Mouse (Mus musculus): ENCODE data around the gene Htr6. TPM values are rescaled to one million over a fixed set of nuclear protein-coding genes. Genes with fewer than 3 reads are reported as not detected.

Gene Htr6
- polyA plus RNA-seq, 1 experiment from 2014 or later: 0.56 TPM

- no peak overlapping the region for H3K27ac ChIP-seq (replicated peaks; ENCODE audit: low read depth, low read length)
- 39% methylated on average over 9 of the region's 9 CpGs for whole genome bisulfite sequencing
- DNase-seq (ENCODE audit: low spot score) (no peak), ATAC-seq (replicated peaks; ENCODE audit: insufficient number of reproducible peaks, low FRiP score, low TSS enrichment, low read depth) (no peak)
- H3K36me3 ChIP-seq (replicated peaks; ENCODE audit: control insufficient read depth, insufficient read depth, low read depth, low read length): no peaks in the 10 kb centered on the region
- no peaks in the 10 kb centered on the region for H3K4me1 ChIP-seq (ENCODE audit: control insufficient read depth, insufficient read depth, low read length)
- H3K4me3 ChIP-seq (ENCODE audit: low read depth, low read length): no peak overlapping the region
- H3K4me2 ChIP-seq (ENCODE audit: low read depth, low read length): no peak overlapping the region
- H3K9me3 ChIP-seq (replicated peaks; ENCODE audit: control insufficient read depth, low read length): no peaks in the 10 kb centered on the region
- H3K27me3 ChIP-seq (ENCODE audit: control insufficient read depth, insufficient read depth, low read length): no peaks in the 10 kb centered on the region
- no peak overlapping the region for H3K9ac ChIP-seq (replicated peaks; ENCODE audit: low read length)
Observed at GRCm38 (mm10) chr4:139054300-139054923, 21.0 kb downstream of the Htr6 start.

- H3K9ac ChIP-seq (replicated peaks; ENCODE audit: low read length): no peak overlapping the region
- no peaks in the 10 kb centered on the region for H3K9me3 ChIP-seq (replicated peaks; ENCODE audit: control insufficient read depth, low read length)
- no peaks in the 10 kb centered on the region for H3K36me3 ChIP-seq (replicated peaks; ENCODE audit: control insufficient read depth, insufficient read depth, low read depth, low read length)
- H3K27ac ChIP-seq (replicated peaks; ENCODE audit: low read depth, low read length): no peak overlapping the region
- no peak for ATAC-seq (replicated peaks; ENCODE audit: insufficient number of reproducible peaks, low FRiP score, low TSS enrichment, low read depth)
- WGBS: 56% methylated on average over 5 of the region's 5 CpGs
- H3K4me1 ChIP-seq (ENCODE audit: control insufficient read depth, insufficient read depth, low read length): no peaks in the 10 kb centered on the region
- DNase-seq (ENCODE audit: low spot score): no peak
- no peaks in the 10 kb centered on the region for H3K27me3 ChIP-seq (ENCODE audit: control insufficient read depth, insufficient read depth, low read length)
- no peak overlapping the region for H3K4me3 ChIP-seq (ENCODE audit: low read depth, low read length)
- H3K4me2 ChIP-seq (ENCODE audit: low read depth, low read length): no peak overlapping the region
Observed at GRCm38 (mm10) chr4:139053391-139053790, 22.0 kb downstream of the Htr6 start.

GRCm38 (mm10) chr4:139052796-139053195 is 22.6 kb downstream of the Htr6 start:
- no peaks in the 10 kb centered on the region for H3K36me3 ChIP-seq (replicated peaks; ENCODE audit: control insufficient read depth, insufficient read depth, low read depth, low read length)
- H3K4me1 ChIP-seq (ENCODE audit: control insufficient read depth, insufficient read depth, low read length): no peaks in the 10 kb centered on the region
- H3K9me3 ChIP-seq (replicated peaks; ENCODE audit: control insufficient read depth, low read length): no peaks in the 10 kb centered on the region
- H3K27ac ChIP-seq (replicated peaks; ENCODE audit: low read depth, low read length): no peak overlapping the region
- H3K4me3 ChIP-seq (ENCODE audit: low read depth, low read length): no peak overlapping the region
- 77% methylated on average over 7 of the region's 7 CpGs for WGBS
- H3K27me3 ChIP-seq (ENCODE audit: control insufficient read depth, insufficient read depth, low read length): no peaks in the 10 kb centered on the region
- DNase-seq (ENCODE audit: low spot score) (no peak), ATAC-seq (replicated peaks; ENCODE audit: insufficient number of reproducible peaks, low FRiP score, low TSS enrichment, low read depth) (no peak)
- H3K4me2 ChIP-seq (ENCODE audit: low read depth, low read length): no peak overlapping the region
- no peak overlapping the region for H3K9ac ChIP-seq (replicated peaks; ENCODE audit: low read length)

- ATAC-seq (replicated peaks; ENCODE audit: insufficient number of reproducible peaks, low FRiP score, low TSS enrichment, low read depth): no peak
- no peak overlapping the region for H3K4me2 ChIP-seq (ENCODE audit: low read depth, low read length)
- no peaks in the 10 kb centered on the region for H3K36me3 ChIP-seq (replicated peaks; ENCODE audit: control insufficient read depth, insufficient read depth, low read depth, low read length)
- no peak overlapping the region for H3K27ac ChIP-seq (replicated peaks; ENCODE audit: low read depth, low read length)
- no peaks in the 10 kb centered on the region for H3K9me3 ChIP-seq (replicated peaks; ENCODE audit: control insufficient read depth, low read length)
- H3K4me1 ChIP-seq (ENCODE audit: control insufficient read depth, insufficient read depth, low read length): no peaks in the 10 kb centered on the region
- no peak overlapping the region for H3K9ac ChIP-seq (replicated peaks; ENCODE audit: low read length)
- no peak overlapping the region for H3K4me3 ChIP-seq (ENCODE audit: low read depth, low read length)
- DNase-seq (ENCODE audit: low spot score): no peak
- no peaks in the 10 kb centered on the region for H3K27me3 ChIP-seq (ENCODE audit: control insufficient read depth, insufficient read depth, low read length)
- WGBS: 78% methylated on average over 6 of the region's 6 CpGs
Observed at GRCm38 (mm10) chr4:139048518-139048917, 26.9 kb downstream of the Htr6 start.

GRCm38 (mm10) chr4:139046354-139046753 is 29.0 kb downstream of the Htr6 start:
- DNase-seq (ENCODE audit: low spot score): no peak
- no peak overlapping the region for H3K4me2 ChIP-seq (ENCODE audit: low read depth, low read length)
- ATAC-seq (replicated peaks; ENCODE audit: insufficient number of reproducible peaks, low FRiP score, low TSS enrichment, low read depth): no peak
- H3K9me3 ChIP-seq (replicated peaks; ENCODE audit: control insufficient read depth, low read length): no peaks in the 10 kb centered on the region
- H3K27ac ChIP-seq (replicated peaks; ENCODE audit: low read depth, low read length): no peak overlapping the region
- no peaks in the 10 kb centered on the region for H3K4me1 ChIP-seq (ENCODE audit: control insufficient read depth, insufficient read depth, low read length)
- no peak overlapping the region for H3K9ac ChIP-seq (replicated peaks; ENCODE audit: low read length)
- no peak overlapping the region for H3K4me3 ChIP-seq (ENCODE audit: low read depth, low read length)
- 76% methylated on average over 5 of the region's 5 CpGs for WGBS
- H3K36me3 ChIP-seq (replicated peaks; ENCODE audit: control insufficient read depth, insufficient read depth, low read depth, low read length): no peaks in the 10 kb centered on the region
- H3K27me3 ChIP-seq (ENCODE audit: control insufficient read depth, insufficient read depth, low read length): no peaks in the 10 kb centered on the region

GRCm38 (mm10) chr4:139044566-139044965 is 30.8 kb downstream of the Htr6 start:
- H3K4me3 ChIP-seq (ENCODE audit: low read depth, low read length): no peak overlapping the region
- DNase-seq (ENCODE audit: low spot score) (no peak), ATAC-seq (replicated peaks; ENCODE audit: insufficient number of reproducible peaks, low FRiP score, low TSS enrichment, low read depth) (no peak)
- no peak overlapping the region for H3K9ac ChIP-seq (replicated peaks; ENCODE audit: low read length)
- no peaks in the 10 kb centered on the region for H3K9me3 ChIP-seq (replicated peaks; ENCODE audit: control insufficient read depth, low read length)
- no peak overlapping the region for H3K27ac ChIP-seq (replicated peaks; ENCODE audit: low read depth, low read length)
- H3K4me2 ChIP-seq (ENCODE audit: low read depth, low read length): no peak overlapping the region
- WGBS: 88% methylated on average over 5 of the region's 5 CpGs
- H3K27me3 ChIP-seq (ENCODE audit: control insufficient read depth, insufficient read depth, low read length): no peaks in the 10 kb centered on the region
- H3K4me1 ChIP-seq (ENCODE audit: control insufficient read depth, insufficient read depth, low read length): 0 out of 2 replicates have a peak, but pooled peaks cover 2% of the 10 kb centered on the region
- H3K36me3 ChIP-seq (replicated peaks; ENCODE audit: control insufficient read depth, insufficient read depth, low read depth, low read length): no peaks in the 10 kb centered on the region

- no peak for ATAC-seq (replicated peaks; ENCODE audit: insufficient number of reproducible peaks, low FRiP score, low TSS enrichment, low read depth)
- no peak overlapping the region for H3K27ac ChIP-seq (replicated peaks; ENCODE audit: low read depth, low read length)
- no peak overlapping the region for H3K9ac ChIP-seq (replicated peaks; ENCODE audit: low read length)
- WGBS: 85% methylated on average over 2 of the region's 2 CpGs
- no peaks in the 10 kb centered on the region for H3K36me3 ChIP-seq (replicated peaks; ENCODE audit: control insufficient read depth, insufficient read depth, low read depth, low read length)
- H3K4me1 ChIP-seq (ENCODE audit: control insufficient read depth, insufficient read depth, low read length): 0 out of 2 replicates have a peak, but pooled peaks cover 2% of the 10 kb centered on the region
- no peak overlapping the region for H3K4me3 ChIP-seq (ENCODE audit: low read depth, low read length)
- H3K4me2 ChIP-seq (ENCODE audit: low read depth, low read length): no peak overlapping the region
- H3K9me3 ChIP-seq (replicated peaks; ENCODE audit: control insufficient read depth, low read length): no peaks in the 10 kb centered on the region
- no peak for DNase-seq (ENCODE audit: low spot score)
- H3K27me3 ChIP-seq (ENCODE audit: control insufficient read depth, insufficient read depth, low read length): no peaks in the 10 kb centered on the region
Observed at GRCm38 (mm10) chr4:139043600-139043999, 31.8 kb downstream of the Htr6 start.

- Histone ChIP-seq H3K27ac (replicated peaks; ENCODE audit: low read depth, low read length) (no peak overlapping the region), H3K9me3 (replicated peaks; ENCODE audit: control insufficient read depth, low read length) (no peaks in the 10 kb centered on the region), H3K4me3 (ENCODE audit: low read depth, low read length) (no peak overlapping the region), H3K4me1 (ENCODE audit: control insufficient read depth, insufficient read depth, low read length) (peaks cover 2% of the 10 kb centered on the region; the same call in 1 of the 2 replicates), H3K4me2 (ENCODE audit: low read depth, low read length) (no peak overlapping the region), H3K27me3 (ENCODE audit: control insufficient read depth, insufficient read depth, low read length) (no peaks in the 10 kb centered on the region), H3K9ac (replicated peaks; ENCODE audit: low read length) (no peak overlapping the region), H3K36me3 (replicated peaks; ENCODE audit: control insufficient read depth, insufficient read depth, low read depth, low read length) (no peaks in the 10 kb centered on the region)
- DNase-seq (ENCODE audit: low spot score) (no peak), ATAC-seq (replicated peaks; ENCODE audit: insufficient number of reproducible peaks, low FRiP score, low TSS enrichment, low read depth) (no peak)
- WGBS: 71% methylated on average over 5 of the region's 5 CpGs
Observed at GRCm38 (mm10) chr4:139042611-139043010, 32.8 kb downstream of the Htr6 start.
